Mouse (Mus musculus) urinary bladder, postnatal 14 days (tissue): ENCODE results near the gene Gatad1.
A peak's percentile ranks its signal among the peaks of the same experiment; 100 is the strongest.
"Not testable (repeated sequence)": the region's sequence is repeated elsewhere in the genome, so short reads cannot be mapped to it uniquely, and the experiment has no call there.

Experiments
- DNase-seq: peaks from one replicate; pipeline ENCODE4 v3.0.0; 2021; ENCODE audit warnings: low spot score

Gene Gatad1

GRCm38 (mm10) chr5:3657085-3657484 is at the start of gene Gatad1:
TSS of gene Gatad1 (minus strand) at chr5:3657185.
- DNase-seq = no peak

GRCm38 (mm10) chr5:3702180-3702579 is 45.2 kb upstream of the Gatad1 start:
- no peak for DNase-seq

- no peak for DNase-seq
Observed at GRCm38 (mm10) chr5:3700025-3700424, 43.0 kb upstream of the Gatad1 start.

- DNase-seq = no peak
Observed at GRCm38 (mm10) chr5:3696031-3696430, 39.0 kb upstream of the Gatad1 start.

- no peak for DNase-seq
Observed at GRCm38 (mm10) chr5:3695191-3695590, 38.2 kb upstream of the Gatad1 start.

GRCm38 (mm10) chr5:3692956-3693355 is 36.0 kb upstream of the Gatad1 start:
- DNase-seq = no peak

GRCm38 (mm10) chr5:3691283-3691682 is 34.3 kb upstream of the Gatad1 start:
- no peak for DNase-seq

GRCm38 (mm10) chr5:3688298-3688697 is 31.3 kb upstream of the Gatad1 start:
- no peak for DNase-seq

GRCm38 (mm10) chr5:3669938-3670554 is 13.1 kb upstream of the Gatad1 start:
- DNase-seq = no peak

- DNase-seq = no peak
Observed at GRCm38 (mm10) chr5:3666585-3666984, 9.6 kb upstream of the Gatad1 start.

GRCm38 (mm10) chr5:3665225-3665624 is 8.2 kb upstream of the Gatad1 start:
- DNase-seq = no peak

GRCm38 (mm10) chr5:3653801-3654200 is 3.2 kb downstream of the Gatad1 start:
- no peak for DNase-seq

- DNase-seq = not testable (repeated sequence)
Observed at GRCm38 (mm10) chr5:3652903-3653575, 3.9 kb downstream of the Gatad1 start.

- no peak for DNase-seq
Observed at GRCm38 (mm10) chr5:3651621-3652020, 5.4 kb downstream of the Gatad1 start.

- no peak for DNase-seq
Observed at GRCm38 (mm10) chr5:3650881-3651280, 6.1 kb downstream of the Gatad1 start, which contains the start of gene Tmbim7. TSS of gene Tmbim7 (plus strand) at chr5:3651181.

GRCm38 (mm10) chr5:3648849-3649210 is 8.2 kb downstream of the Gatad1 start:
- DNase-seq = no peak

- no peak for DNase-seq
Observed at GRCm38 (mm10) chr5:3648206-3648848, 8.7 kb downstream of the Gatad1 start.

GRCm38 (mm10) chr5:3647708-3648121 is 9.3 kb downstream of the Gatad1 start:
- peak; percentile 86 for DNase-seq

GRCm38 (mm10) chr5:3646991-3647707 is 9.8 kb downstream of the Gatad1 start:
- peak; percentile 50 for DNase-seq

- DNase-seq = no peak
Observed at GRCm38 (mm10) chr5:3646539-3646938, 10.4 kb downstream of the Gatad1 start.

GRCm38 (mm10) chr5:3645326-3645725 is 11.7 kb downstream of the Gatad1 start:
- DNase-seq = no peak

GRCm38 (mm10) chr5:3644621-3645020 is 12.4 kb downstream of the Gatad1 start:
- no peak for DNase-seq

- DNase-seq = no peak
Observed at GRCm38 (mm10) chr5:3635286-3635685, 21.7 kb downstream of the Gatad1 start.
